Mouse (Mus musculus) neural tube, embryonic 15.5 days (tissue): ENCODE measurements around the gene Apobec3. TPM values are rescaled to one million over a fixed set of nuclear protein-coding genes. Genes with fewer than 3 reads are reported as not detected.
A peak's percentile ranks its signal among the peaks of the same experiment; 100 is the strongest.

Experiments used
- ATAC-seq: fragments of 200-750 bp; cut with Nextera tagmentation; 2 replicates; pipeline ENCODE4 v1.8.0; 2017; ENCODE audit warnings: mild to moderate bottlenecking, moderate TSS enrichment, moderate library complexity; ENCODE audit not compliant: low FRiP score
- H3K27ac ChIP-seq: fragments of 300-500 bp; sonication (generic); replicated peaks from 2 replicates; pipeline ENCODE4 v1.5.1; 2015; ENCODE audit warnings: mild to moderate bottlenecking, inconsistent platforms
- H3K27me3 ChIP-seq: fragments of 300-500 bp; sonication (generic); replicated peaks from 2 replicates; pipeline ENCODE4 v1.6.1; 2015; ENCODE audit warnings: inconsistent platforms
- H3K36me3 ChIP-seq: fragments of 300-500 bp; sonication (generic); 2 replicates; pipeline ENCODE4 v1.6.1; 2015; ENCODE audit warnings: inconsistent platforms
- H3K4me1 ChIP-seq: fragments of 300-500 bp; sonication (generic); 2 replicates; pipeline ENCODE4 v1.6.1; 2015; ENCODE audit warnings: inconsistent platforms
- H3K4me2 ChIP-seq: fragments of 300-500 bp; sonication (generic); 2 replicates; pipeline ENCODE4 v1.6.1; 2015; ENCODE audit warnings: inconsistent platforms, mild to moderate bottlenecking, moderate library complexity
- H3K4me3 ChIP-seq: fragments of 300-500 bp; sonication (generic); replicated peaks from 2 replicates; pipeline ENCODE4 v1.5.1; 2015; ENCODE audit warnings: mild to moderate bottlenecking, inconsistent platforms
- H3K9ac ChIP-seq: fragments of 300-500 bp; sonication (generic); replicated peaks from 2 replicates; pipeline ENCODE4 v1.6.1; 2015; ENCODE audit warnings: mild to moderate bottlenecking, inconsistent platforms
- H3K9me3 ChIP-seq: fragments of 300-500 bp; sonication (generic); replicated peaks from 2 replicates; pipeline ENCODE4 v1.6.1; 2016; ENCODE audit warnings: inconsistent platforms
- WGBS: fragments of 180-500 bp; shearing (Covaris S2); methylation state at CpG from one replicate; pipeline ENCODE4 v1.1.7; 2015; ENCODE audit warnings: mixed read lengths; 5-methylcytosine and 5-hydroxymethylcytosine counted together
- polyA plus RNA-seq: library from polyadenylated mRNA; unstranded; fragments of >200 nt; fragmentation: Nextera tagmentation; extraction: Ambion mirVana; gene quantifications from 2 replicates; pipeline ENCODE4 v1.2.1, GENCODE M21; 2015

The Apobec3 gene
- polyA plus RNA-seq, result 4.8 and 44.4 TPM in 2 replicates

DNA sequence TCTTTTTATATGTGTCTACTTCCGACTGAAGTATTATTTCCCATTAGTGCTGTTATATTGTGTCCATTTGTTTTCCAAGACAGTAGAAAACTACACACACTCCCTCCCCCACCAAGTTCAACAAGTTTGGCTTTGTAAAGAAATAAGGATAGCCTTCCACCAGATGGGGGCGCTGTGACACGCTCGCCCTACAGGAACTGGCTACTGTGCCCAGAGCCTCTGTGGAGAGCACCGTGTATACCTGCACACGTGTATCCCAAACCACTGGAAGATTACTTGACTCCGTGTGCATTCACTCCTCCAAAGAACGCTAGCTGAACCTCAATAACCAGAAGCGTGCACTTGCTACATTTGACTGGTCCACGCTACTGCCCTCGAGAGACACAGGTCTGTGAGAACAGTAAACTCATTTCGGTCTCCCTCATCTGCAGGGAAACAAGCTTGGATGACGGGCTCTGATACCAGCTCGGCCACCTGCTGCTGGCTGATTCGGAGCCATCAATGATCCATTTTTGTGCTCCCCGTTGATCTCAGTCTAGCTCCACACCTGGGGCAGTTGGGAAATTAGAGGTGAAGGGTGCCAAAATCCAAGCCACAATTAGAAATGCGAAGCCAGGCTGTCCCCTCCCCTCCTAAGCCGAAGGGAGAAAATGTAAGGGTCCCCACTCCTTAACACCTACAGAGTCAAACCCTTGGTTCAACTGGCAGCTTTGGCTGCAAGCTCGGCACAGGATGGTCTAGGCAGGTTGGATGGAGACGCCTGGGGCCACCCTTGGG is at the start of gene Apobec3:
Gene Apobec3, plus strand, starts transcription at position 224 of the 777 bp plus-strand sequence.
- no peaks in the 10 kb centered on the region for H3K9me3 ChIP-seq
- H3K4me3 ChIP-seq, result peak within 1 kb of the TSS; percentile 27
- H3K4me1 ChIP-seq, result peaks cover 7% of the 10 kb centered on the region
- 0 out of 2 replicates have a peak within 1 kb of the TSS, but pooled peaks have one; percentile 8 for H3K9ac ChIP-seq
- no peaks in the 10 kb centered on the region; the same call in 1 of the 2 replicates for H3K27me3 ChIP-seq
- ATAC-seq, result no peak
- 2% methylated on average over 20 of the region's 20 CpGs for WGBS
- no peak within 1 kb of the TSS; the same call in 1 of the 2 replicates for H3K27ac ChIP-seq
- H3K4me2 ChIP-seq, result peak within 1 kb of the TSS; percentile 53
- H3K36me3 ChIP-seq, result no peaks in the 10 kb centered on the region

DNA sequence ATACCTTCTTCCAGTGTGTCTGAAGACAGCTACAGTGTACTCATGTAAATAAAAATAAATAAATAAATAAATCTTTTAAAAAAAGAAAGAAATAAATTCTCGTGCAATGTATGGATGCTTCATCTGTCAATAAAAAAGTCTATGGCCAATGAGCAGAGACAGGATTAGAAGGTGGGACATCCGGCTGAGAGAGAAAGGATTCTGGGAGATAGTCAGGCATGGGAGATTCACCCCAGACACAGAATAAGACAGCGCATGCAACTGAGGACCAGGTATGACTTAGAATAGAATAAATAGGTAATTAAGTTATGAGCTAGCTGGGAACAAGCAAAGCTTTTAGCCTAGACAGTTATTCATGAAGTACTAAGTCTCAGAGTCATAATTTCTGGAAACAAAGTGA is 48.5 kb upstream of the Apobec3 start:
- no peak overlapping the region for H3K27ac ChIP-seq
- H3K36me3 ChIP-seq, result no peaks in the 10 kb centered on the region
- H3K9me3 ChIP-seq, result no peaks in the 10 kb centered on the region
- H3K27me3 ChIP-seq, result no peaks in the 10 kb centered on the region
- H3K9ac ChIP-seq, result no peak overlapping the region
- H3K4me3 ChIP-seq, result no peak overlapping the region
- ATAC-seq, result no peak
- 88% methylated on average over 3 of the region's 3 CpGs for WGBS
- H3K4me1 ChIP-seq, result peaks cover 3% of the 10 kb centered on the region
- H3K4me2 ChIP-seq, result no peak overlapping the region

- ATAC-seq, result no peak
- Histone ChIP-seq H3K36me3 (no peaks in the 10 kb centered on the region), H3K4me1 (peaks cover 3% of the 10 kb centered on the region), H3K4me2 (no peak overlapping the region), H3K9me3 (no peaks in the 10 kb centered on the region), H3K9ac (no peak overlapping the region), H3K4me3 (no peak overlapping the region), H3K27ac (no peak overlapping the region), H3K27me3 (no peaks in the 10 kb centered on the region)
- WGBS, result 38% methylated on average over 4 of the region's 4 CpGs
Observed at GRCm38 (mm10) chr15:79845986-79846385, 45.5 kb upstream of the Apobec3 start.

GRCm38 (mm10) chr15:79847100-79847499 is 44.4 kb upstream of the Apobec3 start:
- Histone ChIP-seq H3K27me3 (no peaks in the 10 kb centered on the region), H3K36me3 (no peaks in the 10 kb centered on the region), H3K9me3 (no peaks in the 10 kb centered on the region), H3K4me1 (peaks cover 3% of the 10 kb centered on the region), H3K27ac (no peak overlapping the region), H3K4me3 (no peak overlapping the region), H3K4me2 (no peak overlapping the region), H3K9ac (no peak overlapping the region)
- WGBS, result 39% methylated on average over 5 of the region's 5 CpGs
- ATAC-seq, result no peak

- Histone ChIP-seq H3K9ac (no peak overlapping the region), H3K27ac (no peak overlapping the region), H3K4me3 (no peak overlapping the region), H3K36me3 (no peaks in the 10 kb centered on the region), H3K4me1 (peaks cover 3% of the 10 kb centered on the region), H3K4me2 (no peak overlapping the region), H3K9me3 (no peaks in the 10 kb centered on the region), H3K27me3 (no peaks in the 10 kb centered on the region)
- no peak for ATAC-seq
- 88% methylated on average over 2 of the region's 2 CpGs for WGBS
Observed at GRCm38 (mm10) chr15:79850143-79850542, 41.3 kb upstream of the Apobec3 start.

GRCm38 (mm10) chr15:79858979-79859378 is 32.5 kb upstream of the Apobec3 start:
- no peak overlapping the region for H3K4me2 ChIP-seq
- no peaks in the 10 kb centered on the region for H3K9me3 ChIP-seq
- ATAC-seq, result no peak
- H3K27me3 ChIP-seq, result no peaks in the 10 kb centered on the region
- WGBS, result 94% methylated on average over 5 of the region's 5 CpGs
- H3K36me3 ChIP-seq, result no peaks in the 10 kb centered on the region
- H3K4me1 ChIP-seq, result no peaks in the 10 kb centered on the region
- H3K27ac ChIP-seq, result no peak overlapping the region
- no peak overlapping the region for H3K9ac ChIP-seq
- H3K4me3 ChIP-seq, result no peak overlapping the region

- no peak overlapping the region for H3K4me2 ChIP-seq
- H3K9me3 ChIP-seq, result no peaks in the 10 kb centered on the region
- no peaks in the 10 kb centered on the region for H3K27me3 ChIP-seq
- H3K4me3 ChIP-seq, result no peak overlapping the region
- no peak overlapping the region for H3K27ac ChIP-seq
- WGBS, result 90% methylated on average over 9 of the region's 9 CpGs
- H3K4me1 ChIP-seq, result no peaks in the 10 kb centered on the region
- no peak overlapping the region for H3K9ac ChIP-seq
- H3K36me3 ChIP-seq, result no peaks in the 10 kb centered on the region
- ATAC-seq, result no peak
Observed at GRCm38 (mm10) chr15:79859821-79860220, 31.6 kb upstream of the Apobec3 start.

DNA sequence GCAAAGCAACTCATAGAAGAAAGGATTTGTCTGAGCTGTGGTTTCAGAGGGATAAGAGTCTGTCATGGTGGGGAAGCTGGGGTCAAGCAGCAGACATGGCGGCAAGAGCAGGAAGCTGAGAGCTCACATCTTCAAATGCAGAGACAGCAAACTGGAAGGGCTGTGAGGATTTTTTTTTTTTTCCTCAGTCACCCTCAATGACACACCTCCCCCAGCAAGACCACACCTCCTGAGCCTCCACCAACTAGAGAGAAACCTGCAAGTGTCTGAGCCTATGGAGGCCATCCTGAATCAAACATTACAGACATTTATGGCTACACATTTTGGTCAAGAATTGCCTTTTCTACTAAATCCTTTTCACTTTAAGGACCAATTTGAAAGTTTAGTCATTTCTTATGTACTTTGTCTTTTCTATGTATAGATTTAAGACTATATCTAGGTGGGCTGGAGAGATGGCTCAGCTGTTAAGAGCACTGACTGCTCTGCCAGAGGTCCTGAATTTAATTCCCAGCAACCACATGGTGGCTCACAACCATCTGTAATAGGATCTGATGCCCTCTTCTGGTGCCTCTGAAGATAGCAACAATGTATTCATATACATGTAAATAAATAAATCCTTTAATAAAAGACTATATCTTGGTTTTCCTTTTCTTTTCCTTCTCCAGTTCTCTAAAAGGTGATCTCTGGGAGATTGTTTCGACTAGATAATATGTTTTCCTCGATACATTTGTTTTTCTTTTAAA is 24.0 kb upstream of the Apobec3 start:
- Histone ChIP-seq H3K9ac (no peak overlapping the region), H3K36me3 (no peaks in the 10 kb centered on the region), H3K4me1 (no peaks in the 10 kb centered on the region), H3K4me3 (no peak overlapping the region), H3K4me2 (no peak overlapping the region), H3K9me3 (no peaks in the 10 kb centered on the region), H3K27me3 (no peaks in the 10 kb centered on the region), H3K27ac (no peak overlapping the region)
- WGBS, result 78% methylated on average over 3 of the region's 3 CpGs
- no peak for ATAC-seq

DNA sequence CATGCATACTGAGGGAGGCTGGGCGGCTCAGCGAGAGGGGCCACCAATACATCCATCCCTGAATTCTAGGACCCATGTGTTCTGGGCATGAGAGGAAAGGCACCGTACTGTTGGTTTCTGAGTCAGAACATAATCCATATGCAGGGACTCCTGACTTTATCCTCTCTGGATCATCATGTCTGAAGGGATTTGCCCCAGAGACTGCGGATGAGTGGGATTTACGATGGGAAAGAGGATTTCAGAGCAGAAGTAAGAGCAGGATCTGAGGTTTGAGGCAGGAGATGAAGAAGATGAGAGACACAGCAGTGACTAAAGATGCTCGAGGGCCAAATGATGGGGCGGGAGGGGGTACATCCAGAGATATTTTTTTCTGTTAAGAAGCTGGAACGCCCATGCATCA is 17.9 kb upstream of the Apobec3 start:
- Histone ChIP-seq H3K4me3 (no peak overlapping the region), H3K27ac (no peak overlapping the region), H3K9ac (no peak overlapping the region), H3K4me2 (no peak overlapping the region), H3K27me3 (no peaks in the 10 kb centered on the region), H3K9me3 (no peaks in the 10 kb centered on the region), H3K36me3 (no peaks in the 10 kb centered on the region), H3K4me1 (no peaks in the 10 kb centered on the region)
- WGBS, result 92% methylated on average over 8 of the region's 8 CpGs
- ATAC-seq, result no peak

DNA sequence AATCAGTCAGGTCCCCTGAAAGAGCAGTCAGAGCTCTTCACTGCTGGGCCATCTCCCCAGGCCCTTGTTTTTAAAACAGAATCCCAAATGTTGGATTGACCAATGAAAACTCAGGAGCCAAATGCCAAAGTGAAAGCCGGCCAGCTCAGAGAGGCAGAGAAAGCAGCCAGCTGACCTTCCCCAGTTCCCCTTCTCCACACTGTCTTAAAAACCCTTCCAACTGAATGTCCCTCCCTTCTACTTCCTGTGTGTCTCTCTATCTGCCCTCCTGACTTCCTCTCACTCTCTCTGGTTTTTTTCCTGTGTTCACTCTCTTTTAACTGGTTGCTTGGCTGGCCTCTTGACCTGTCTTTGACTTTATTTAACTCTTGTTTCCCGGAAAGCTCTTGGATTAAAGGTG is 17.5 kb upstream of the Apobec3 start:
- H3K4me3 ChIP-seq, result no peak overlapping the region
- no peaks in the 10 kb centered on the region for H3K27me3 ChIP-seq
- ATAC-seq, result no peak
- H3K27ac ChIP-seq, result no peak overlapping the region
- no peak overlapping the region for H3K4me2 ChIP-seq
- WGBS, result 75% methylated on average over 2 of the region's 2 CpGs
- H3K9ac ChIP-seq, result no peak overlapping the region
- H3K9me3 ChIP-seq, result no peaks in the 10 kb centered on the region
- H3K4me1 ChIP-seq, result no peaks in the 10 kb centered on the region
- H3K36me3 ChIP-seq, result no peaks in the 10 kb centered on the region

- no peak overlapping the region for H3K4me3 ChIP-seq
- no peak overlapping the region for H3K27ac ChIP-seq
- H3K4me1 ChIP-seq, result 0 out of 2 replicates have a peak, but pooled peaks cover 5% of the 10 kb centered on the region
- no peaks in the 10 kb centered on the region for H3K36me3 ChIP-seq
- H3K9ac ChIP-seq, result no peak overlapping the region
- H3K27me3 ChIP-seq, result no peaks in the 10 kb centered on the region
- H3K4me2 ChIP-seq, result no peak overlapping the region
- no peak for ATAC-seq
- no peaks in the 10 kb centered on the region for H3K9me3 ChIP-seq
- 83% methylated on average over 18 of the region's 18 CpGs for WGBS
Observed at GRCm38 (mm10) chr15:79875261-79875995, 16.0 kb upstream of the Apobec3 start.
